Mouse (Mus musculus) liver, adult 2 months (tissue): Measurements from ENCODE around the gene Cog3.

ENCODE experiments used
- CTCF ChIP-seq: fragments of 200-500 bp; IDR thresholded peaks from 2 replicates; pipeline ENCODE4 v1.5.1; 2011; ENCODE audit warnings: low read depth, low read length, control low read depth
- POLR2A ChIP-seq: fragments of 200-500 bp; IDR thresholded peaks from 2 replicates; pipeline ENCODE4 v1.6.1; 2011; ENCODE audit warnings: low read length, control low read depth; ENCODE audit not compliant: insufficient read depth; ENCODE audit errors: extremely low read depth

GRCm38 (mm10) chr14:75794324-75794723, 40.0 kb upstream of the Cog3 start:
- TF ChIP-seq CTCF = no peak
- TF ChIP-seq POLR2A = no peak
